Mouse (Mus musculus) testis, adult 2 months (tissue): ENCODE results near the gene Sft2d1.

ENCODE experiments used
- CTCF ChIP-seq: fragments of 200-500 bp; IDR thresholded peaks from 2 replicates; pipeline ENCODE4 v1.5.1; 2012; ENCODE audit warnings: low read depth, mild to moderate bottlenecking, inconsistent platforms, low read length, moderate library complexity; ENCODE audit not compliant: control insufficient read depth, insufficient read depth, insufficient replicate concordance
- POLR2A ChIP-seq: fragments of 200-500 bp; IDR thresholded peaks from 2 replicates; pipeline ENCODE4 v1.6.1; 2012; ENCODE audit warnings: low read depth, mild to moderate bottlenecking, inconsistent platforms, low read length, moderate library complexity; ENCODE audit not compliant: control insufficient read depth

- TF ChIP-seq CTCF = no peak
- TF ChIP-seq POLR2A = no peak
These were observed 19.7 kb downstream of the Sft2d1 start for GRCm38 (mm10) chr17:8330602-8331001.
